Mouse (Mus musculus) adrenal gland, adult 10 weeks (tissue): ENCODE results near the gene Dgat2l6. TPM values are rescaled to one million over a fixed set of nuclear protein-coding genes. Genes with fewer than 3 reads are reported as not detected.

Experiments
- polyA plus RNA-seq: library from polyadenylated mRNA; stranded (reverse); fragments of 350-450 nt; fragmentation: Illumina TruSeq; extraction: RNeasy Lipid Tissue Mini Kit (QIAGEN cat#74804); gene quantifications from one replicate; pipeline ENCODE4 v1.2.3, GENCODE M21; 2014; ENCODE audit warnings: low read depth, low replicate concordance

Dgat2l6 gene
- polyA plus RNA-seq = not detected

GRCm38 (mm10) chrX:100524471-100524870 is at the start of gene Dgat2l6:
Dgat2l6 (plus strand) TSS chrX:100524838.

DNA sequence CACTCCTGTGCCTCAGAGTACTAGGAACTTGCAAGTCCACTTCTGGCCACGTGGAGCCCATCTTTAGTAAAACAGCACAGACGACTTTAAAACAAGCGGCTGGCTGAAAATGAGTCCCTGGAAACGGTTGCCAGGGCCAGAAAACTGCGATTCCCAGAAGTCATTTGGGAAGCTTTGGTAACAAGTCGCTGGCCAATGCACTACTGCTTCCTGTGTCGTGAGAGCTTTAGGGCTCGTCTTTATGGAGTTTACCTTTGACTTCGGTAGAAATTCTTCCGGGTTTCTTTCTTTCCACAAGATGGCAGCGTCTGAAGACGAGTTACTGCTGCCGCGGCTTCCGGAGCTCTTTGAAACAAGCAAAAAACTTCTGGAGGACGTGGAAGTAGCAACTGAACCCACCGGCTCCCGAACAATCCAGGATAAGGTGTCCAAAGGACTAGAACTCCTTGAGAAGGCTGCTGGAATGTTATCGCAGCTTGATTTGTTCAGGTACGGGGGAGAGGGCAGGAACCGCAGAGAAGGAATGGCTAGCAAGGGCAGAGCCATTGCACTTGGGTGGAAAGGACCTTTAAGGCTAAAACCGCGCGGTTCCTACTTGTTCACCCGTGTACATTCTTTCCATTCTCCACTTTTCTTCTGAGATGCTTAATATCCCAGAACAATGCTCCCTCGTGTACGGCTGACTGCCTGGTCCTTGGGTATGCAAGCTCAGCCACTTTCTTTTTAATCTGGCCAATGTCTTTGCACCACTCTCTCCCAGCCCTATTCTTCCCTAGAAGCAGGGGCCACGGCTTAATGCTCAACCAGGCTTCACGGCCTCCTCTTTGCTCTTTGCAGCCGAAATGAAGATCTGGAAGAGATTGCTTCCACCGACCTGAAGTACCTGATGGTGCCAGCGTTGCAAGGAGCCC is 30.3 kb upstream of the Dgat2l6 start, which contains the start of gene Igbp1:
Igbp1 (plus strand) TSS at position 224 of the 911 bp plus-strand sequence.

DNA sequence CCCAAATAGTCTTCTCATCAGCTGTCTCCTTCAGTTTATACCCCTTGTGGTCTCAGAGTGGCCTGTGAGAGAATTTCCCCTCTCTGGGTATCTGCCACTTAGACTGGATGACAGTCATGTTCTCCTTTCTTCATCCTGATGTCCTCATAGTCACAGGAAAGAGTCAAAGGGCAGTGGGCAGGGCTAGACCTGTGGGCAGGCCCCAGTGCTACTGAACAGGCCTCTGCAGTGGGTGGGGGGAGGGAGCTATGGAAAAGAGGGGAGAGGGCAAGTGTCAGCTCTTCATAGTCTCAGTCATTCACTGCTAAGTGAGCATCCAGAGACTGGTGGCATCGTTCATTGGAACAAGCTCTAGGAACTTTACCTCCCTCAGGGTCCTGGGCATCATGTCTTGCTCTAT is 47.3 kb downstream of the Dgat2l6 start, which contains the start of gene Awat1:
Awat1 (plus strand) TSS at position 301 of the 400 bp plus-strand sequence.

DNA sequence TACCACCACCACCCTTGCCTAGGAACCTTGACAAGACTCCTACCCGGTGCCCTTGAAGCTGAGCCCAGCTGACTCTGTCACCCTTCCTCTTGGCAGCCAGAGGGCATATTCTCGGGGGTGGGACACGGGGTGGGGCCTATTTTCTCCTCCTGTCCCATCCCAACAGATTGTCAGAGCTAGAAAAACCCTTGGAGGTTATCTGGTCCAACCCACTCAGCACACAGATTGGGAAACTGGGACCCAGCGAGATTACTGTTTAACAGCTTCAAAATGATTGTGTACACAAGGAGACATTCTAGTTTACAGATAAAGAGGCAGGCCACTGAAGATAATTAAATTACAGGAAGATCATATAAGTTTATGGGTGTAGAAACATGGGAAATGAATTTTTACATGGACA is 70.2 kb downstream of the Dgat2l6 start, which contains the start of gene P2ry4:
P2ry4 (minus strand) TSS at position 79 of the 400 bp plus-strand sequence.

Other genes with a start within 250 kb of the Dgat2l6 start
- not detected for gene Otud6a, start 95.8 kb upstream of the Dgat2l6 start, polyA plus RNA-seq
- gene Awat2, start 82.1 kb upstream of the Dgat2l6 start, polyA plus RNA-seq = not detected
- gene Igbp1, start 30.5 kb upstream of the Dgat2l6 start, polyA plus RNA-seq = 84.4 TPM
- gene Awat1, start 47.4 kb downstream of the Dgat2l6 start, polyA plus RNA-seq = not detected
- not detected for gene P2ry4, start 70.0 kb downstream of the Dgat2l6 start, polyA plus RNA-seq
- gene Arr3, start 80.7 kb downstream of the Dgat2l6 start, polyA plus RNA-seq = not detected
- 1.9 TPM for gene Kif4, start 100.9 kb downstream of the Dgat2l6 start, polyA plus RNA-seq
- 73.1 TPM for gene Pdzd11, start 101.7 kb downstream of the Dgat2l6 start, polyA plus RNA-seq
- gene Gdpd2, start 205.0 kb downstream of the Dgat2l6 start, polyA plus RNA-seq = not detected
- 57.3 TPM for gene Dlg3, start 242.9 kb downstream of the Dgat2l6 start, polyA plus RNA-seq